Mouse (Mus musculus) v-Abl transformed pro-B cells (cell line): Measurements from ENCODE around the gene Tprkb.

ENCODE experiments used
- in situ Hi-C, 2 experiments: fragments of 400-800 bp; cut with MboI; formaldehyde crosslinking; loops; one replicate each; pipeline ENCODE4 v1.15.1; 2025; ENCODE audit not compliant: unreplicated experiment in 2 of 2

The Tprkb gene

GRCm38 (mm10) chr6:85915141-85915538 lies 3.5 kb downstream of the Tprkb start:
- in situ Hi-C loops, result loop anchor here (5.0 to 25.0 kb wide), 4 partner anchors 260 to 463 kb away; partner anchors contain the start of genes Cct7 (in 2 of the 2), Pradc1 (in 2 of the 2) and Alms1 (in 1 of the 2)

GRCm38 (mm10) chr6:85915539-85916513 lies 4.2 kb downstream of the Tprkb start, which contains the start of gene Nat8f1:
Gene Nat8f1, minus strand, starts transcription at chr6:85915687.
- in situ Hi-C loops, result loop anchor here (5.0 to 25.0 kb wide), 4 partner anchors 261 to 464 kb away; partner anchors contain the start of genes Cct7 (in 2 of the 2), Pradc1 (in 2 of the 2) and Alms1 (in 1 of the 2)

GRCm38 (mm10) chr6:85916596-85916995 lies 4.9 kb downstream of the Tprkb start:
- in situ Hi-C loops, result loop anchor here (5.0 to 25.0 kb wide), 4 partner anchors 262 to 464 kb away; partner anchors contain the start of genes Cct7 (in 2 of the 2), Pradc1 (in 2 of the 2) and Alms1 (in 1 of the 2)

GRCm38 (mm10) chr6:85918341-85918740 lies 6.7 kb downstream of the Tprkb start:
- in situ Hi-C loops, result loop anchor here (5.0 to 25.0 kb wide), 4 partner anchors 264 to 466 kb away; partner anchors contain the start of genes Cct7 (in 2 of the 2), Pradc1 (in 2 of the 2) and Alms1 (in 1 of the 2)

GRCm38 (mm10) chr6:85919401-85919800 lies 7.7 kb downstream of the Tprkb start:
- in situ Hi-C loops, result loop anchor here (5.0 to 25.0 kb wide), 4 partner anchors 265 to 467 kb away; partner anchors contain the start of genes Cct7 (in 2 of the 2), Pradc1 (in 2 of the 2) and Alms1 (in 1 of the 2)

- in situ Hi-C loops, result loop anchor here in 1 of 2 experiments (10.0 to 25.0 kb wide), 2 partner anchors 441 to 461 kb away; partner anchors contain the start of genes Cct7, Fam136a and Pradc1
Measured at GRCm38 (mm10) chr6:85923643-85924042, 12.0 kb downstream of the Tprkb start.

- in situ Hi-C loops, result loop anchor here (10.0 to 25.0 kb wide), 2 partner anchors 436 to 438 kb away; partner anchors contain the start of genes Fam136a (in 2 of the 2) and Snrpg (in 1 of the 2)
Measured at GRCm38 (mm10) chr6:85926709-85927108, 15.0 kb downstream of the Tprkb start.

- in situ Hi-C loops, result loop anchor here (10.0 to 25.0 kb wide), 2 partner anchors 435 to 437 kb away; partner anchors contain the start of genes Fam136a (in 2 of the 2) and Snrpg (in 1 of the 2)
Measured at GRCm38 (mm10) chr6:85927476-85928464, 16.1 kb downstream of the Tprkb start.

GRCm38 (mm10) chr6:85929312-85929711 lies 17.6 kb downstream of the Tprkb start:
- in situ Hi-C loops, result loop anchor here (10.0 to 25.0 kb wide), 2 partner anchors 433 to 435 kb away; partner anchors contain the start of genes Fam136a (in 2 of the 2) and Snrpg (in 1 of the 2)

- in situ Hi-C loops, result loop anchor here in 1 of 2 experiments (25.0 kb wide), 1 partner anchor 428 kb away; the partner anchor contains the start of genes Fam136a and Snrpg
Measured at GRCm38 (mm10) chr6:85934047-85934446, 22.4 kb downstream of the Tprkb start.

GRCm38 (mm10) chr6:85935646-85936045 lies 24.0 kb downstream of the Tprkb start:
- in situ Hi-C loops, result loop anchor here (5.0 to 25.0 kb wide), 3 partner anchors 37 to 427 kb away; partner anchors contain the start of genes Fam136a (in 1 of the 2) and Snrpg (in 1 of the 2)

GRCm38 (mm10) chr6:85936508-85937465 lies 25.1 kb downstream of the Tprkb start:
- in situ Hi-C loops, result loop anchor here (5.0 to 25.0 kb wide), 3 partner anchors 36 to 426 kb away; partner anchors contain the start of genes Fam136a (in 1 of the 2) and Snrpg (in 1 of the 2)

GRCm38 (mm10) chr6:85938701-85939100 lies 27.0 kb downstream of the Tprkb start:
- in situ Hi-C loops, result loop anchor here (5.0 to 25.0 kb wide), 3 partner anchors 34 to 424 kb away; partner anchors contain the start of genes Fam136a (in 1 of the 2) and Snrpg (in 1 of the 2)

- in situ Hi-C loops, result loop anchor here in 1 of 2 experiments (25.0 kb wide), 1 partner anchor 420 kb away; the partner anchor contains the start of genes Fam136a and Snrpg
Measured at GRCm38 (mm10) chr6:85942469-85942868, 30.8 kb downstream of the Tprkb start.

- in situ Hi-C loops, result loop anchor here in 1 of 2 experiments (25.0 kb wide), 1 partner anchor 414 kb away; the partner anchor contains the start of genes Fam136a and Snrpg
Measured at GRCm38 (mm10) chr6:85948549-85948948, 36.9 kb downstream of the Tprkb start.

- in situ Hi-C loops, result loop anchor here in 1 of 2 experiments (25.0 kb wide), 2 partner anchors 730 to 1995 kb away; partner anchors contain the start of gene Snrnp27
Measured at GRCm38 (mm10) chr6:85957581-85957980, 45.9 kb downstream of the Tprkb start.
